13 mouse cellular contexts compared by ENCODE assay signal in the genomic region with DNA sequence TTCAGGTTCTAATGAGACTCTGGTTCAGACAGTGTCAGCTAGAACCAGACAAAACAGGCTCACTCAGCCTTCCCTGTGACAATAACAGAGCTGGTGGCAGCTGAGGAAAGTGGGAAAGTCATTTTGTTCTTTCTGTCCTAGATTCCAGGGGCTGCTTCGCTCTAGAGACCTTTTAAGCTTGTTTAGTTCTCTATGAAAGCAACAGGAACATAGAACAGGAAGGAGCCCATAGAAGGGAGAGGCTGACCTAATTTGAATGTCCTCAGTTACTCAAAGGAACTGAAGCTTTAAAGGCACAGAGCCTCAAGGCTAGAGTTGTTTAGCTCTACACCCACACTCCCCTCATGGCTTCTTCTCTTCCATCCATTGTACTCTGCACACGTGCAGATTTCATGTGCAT.
A peak's percentile ranks its signal among the peaks of the same experiment; 100 is the strongest.
DNase-seq lines count a peak whose midpoint lies in the region; ATAC-seq and TF ChIP-seq lines count a peak whose summit lies in the region.
"Had no signal": no experiment of that assay in that cellular context is flagged by ENCODE, and none has a peak within 500 bp of the region (broad histone marks: within the 10 kb centered on the region; RNA-seq: fewer than 3 reads in every experiment).

No protein-coding gene starts in this region.

- H3K9me3 ChIP-seq in midbrain, embryonic 15.5 days = no peaks in the 10 kb centered on the region
- no peaks in the 10 kb centered on the region for H3K9me3 ChIP-seq in midbrain, embryonic 16.5 days (replicated peaks; ENCODE audit: control insufficient read depth, low read length, poor library complexity, severe bottlenecking)
- H3K9me3 ChIP-seq: liver, embryonic 12.5 days had no signal

- no peak for TF ChIP-seq POLR2A in kidney, adult 2 months (IDR thresholded peaks at IDR 0.05; ENCODE audit: low read depth, low read length)

- no peak for TF ChIP-seq CTCF in kidney, adult 2 months (conservative IDR thresholded peaks at IDR 0.05; ENCODE audit: insufficient read depth, insufficient read length, low read depth, low read length)

- no peaks in the 10 kb centered on the region for H3K36me3 ChIP-seq in midbrain, embryonic 15.5 days (replicated peaks)
- no peaks in the 10 kb centered on the region for H3K36me3 ChIP-seq in midbrain, embryonic 16.5 days (ENCODE audit: control insufficient read depth, insufficient read depth, low read length)
- H3K36me3 ChIP-seq in kidney, adult 2 months (ENCODE audit: control insufficient read depth, insufficient read depth, low read length) = no peaks in the 10 kb centered on the region
- H3K36me3 ChIP-seq: liver, embryonic 12.5 days had no signal

- no peak for DNase-seq in frontal cortex, postnatal 10 days (ENCODE audit: low spot score in 2 of 2)
- DNase-seq in retina, embryonic 14.5 days (ENCODE audit: low spot score) = peak; percentile 45
- DNase-seq in gastrocnemius, postnatal 4 days (ENCODE audit: low spot score in 2 of 2) = no peak
- DNase-seq in kidney, adult 2 months = no peak
- DNase-seq: cerebellum, adult 11 months; gastrocnemius, postnatal 36 days; lung, postnatal 10 days had no signal

- no peak overlapping the region for H3K4me2 ChIP-seq in midbrain, embryonic 15.5 days
- H3K4me2 ChIP-seq in midbrain, embryonic 16.5 days (ENCODE audit: low read length) = no peak overlapping the region
- H3K4me2 ChIP-seq: liver, embryonic 12.5 days had no signal

- peaks cover 52% of the 10 kb centered on the region for H3K4me1 ChIP-seq in midbrain, embryonic 15.5 days
- H3K4me1 ChIP-seq in midbrain, embryonic 16.5 days (ENCODE audit: control insufficient read depth, insufficient read depth, low read length) = peaks cover 48% of the 10 kb centered on the region
- no peaks in the 10 kb centered on the region for H3K4me1 ChIP-seq in kidney, adult 2 months (ENCODE audit: control insufficient read depth, insufficient read depth, low read length)

- H3K27ac ChIP-seq in midbrain, embryonic 15.5 days = peak overlapping the region; percentile 17; the same call in 1 of the 2 replicates
- no peak overlapping the region for H3K27ac ChIP-seq in midbrain, embryonic 16.5 days (ENCODE audit: low read length)
- no peak overlapping the region for H3K27ac ChIP-seq in kidney, adult 2 months (ENCODE audit: insufficient read depth, low read depth, low read length)
- H3K27ac ChIP-seq: liver, embryonic 12.5 days had no signal

- no peaks in the 10 kb centered on the region for H3K27me3 ChIP-seq in midbrain, embryonic 15.5 days (replicated peaks)
- H3K27me3 ChIP-seq in midbrain, embryonic 16.5 days (ENCODE audit: control insufficient read depth, insufficient read depth, low read depth, low read length) = no peaks in the 10 kb centered on the region
- no peaks in the 10 kb centered on the region for H3K27me3 ChIP-seq in kidney, adult 2 months (replicated peaks; ENCODE audit: control insufficient read depth, insufficient read depth, low read length)
- H3K27me3 ChIP-seq: liver, embryonic 12.5 days had no signal

- peak; percentile 55 for ATAC-seq in frontal cortex, adult (ENCODE audit: low TSS enrichment)
- no peak for ATAC-seq in midbrain, embryonic 15.5 days (replicated peaks)
- ATAC-seq in midbrain, embryonic 16.5 days = no peak
- ATAC-seq in activated CD4-positive, CD25-positive, alpha-beta regulatory T cell, adult 4 months = peak; percentile 40
- ATAC-seq: forebrain, embryonic 16.5 days; liver, embryonic 12.5 days had no signal

- 61% methylated on average over 2 of the region's 2 CpGs for WGBS in midbrain, embryonic 15.5 days
- 45% methylated on average over 2 of the region's 2 CpGs for WGBS in midbrain, embryonic 16.5 days
- WGBS in kidney, adult 2 months = 76% methylated on average over 2 of the region's 2 CpGs

- H3K9ac ChIP-seq in midbrain, embryonic 15.5 days = no peak overlapping the region
- H3K9ac ChIP-seq in midbrain, embryonic 16.5 days (ENCODE audit: low read depth, low read length) = no peak overlapping the region
- H3K9ac ChIP-seq: liver, embryonic 12.5 days had no signal

- no peak overlapping the region for H3K4me3 ChIP-seq in midbrain, embryonic 15.5 days
- H3K4me3 ChIP-seq in midbrain, embryonic 16.5 days (ENCODE audit: low read depth, low read length) = no peak overlapping the region
- no peak overlapping the region for H3K4me3 ChIP-seq in kidney, adult 2 months (ENCODE audit: insufficient read depth, low read depth, low read length)
- H3K4me3 ChIP-seq: liver, embryonic 12.5 days had no signal

Comparison
In these comparisons a context has a peak if more than half of its experiments do, and no peak if none do; other contexts are left out.
1. ATAC-seq: peak in frontal cortex, adult (single experiment) and activated CD4-positive, CD25-positive, alpha-beta regulatory T cell, adult 4 months (single experiment); none in midbrain, embryonic 15.5 days (single experiment) and midbrain, embryonic 16.5 days (single experiment).